Mouse (Mus musculus) spleen, postnatal 4 days (tissue): Measurements from ENCODE around the gene Neurod1.

ENCODE experiments used
- DNase-seq, 2 experiments: peaks; one replicate each; pipeline ENCODE4 v3.0.0; 2022; ENCODE audit warnings: low spot score in 2 of 2

Gene Neurod1

GRCm38 (mm10) chr2:79456575-79457349, at the start of gene Neurod1, which contains the start of gene Cerkl:
Gene Neurod1 (minus strand): TSS chr2:79456751.
Gene Cerkl (minus strand): TSS chr2:79456785.
- no peak for DNase-seq

DNA sequence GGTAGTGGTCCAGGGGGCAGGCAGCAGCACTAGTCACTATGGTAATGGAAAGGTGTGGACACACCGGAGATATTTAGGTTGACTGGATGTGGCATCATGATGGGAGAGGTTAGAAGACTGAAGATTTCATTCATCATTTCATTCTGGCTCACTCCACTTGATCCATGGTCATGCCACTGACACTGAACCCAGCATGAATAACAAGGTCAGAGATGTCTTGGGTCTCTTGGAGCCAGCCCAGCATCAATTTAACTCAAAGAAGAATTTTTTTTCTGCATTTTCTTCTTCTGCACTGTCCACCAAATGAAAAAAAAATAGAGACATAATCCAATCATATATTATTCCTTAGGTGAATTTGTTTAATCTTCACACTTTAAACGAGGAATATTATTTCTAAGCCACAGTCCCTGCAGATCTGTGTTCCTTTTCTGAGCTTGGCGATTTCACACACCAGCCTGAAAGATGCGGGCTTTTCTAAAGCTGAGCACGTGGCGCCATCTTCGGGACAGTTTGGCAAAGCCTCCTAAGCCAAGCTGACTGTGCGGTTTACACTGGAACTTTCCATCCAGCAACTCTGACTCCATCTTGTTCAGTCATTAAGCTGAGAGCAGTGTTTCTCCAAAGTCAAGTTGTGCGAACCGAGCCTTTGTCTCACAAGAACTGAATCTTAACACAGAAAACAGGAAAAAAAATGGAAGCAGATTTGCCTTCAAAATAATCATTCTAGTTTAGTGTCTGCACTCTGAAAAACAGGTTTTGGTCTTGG, 42.6 kb upstream of the Neurod1 start:
- DNase-seq, result peak; percentile 20 to 65

GRCm38 (mm10) chr2:79485127-79485526, 28.6 kb upstream of the Neurod1 start:
- DNase-seq, result no peak

GRCm38 (mm10) chr2:79482511-79482910, 26.0 kb upstream of the Neurod1 start:
- DNase-seq, result no peak

DNA sequence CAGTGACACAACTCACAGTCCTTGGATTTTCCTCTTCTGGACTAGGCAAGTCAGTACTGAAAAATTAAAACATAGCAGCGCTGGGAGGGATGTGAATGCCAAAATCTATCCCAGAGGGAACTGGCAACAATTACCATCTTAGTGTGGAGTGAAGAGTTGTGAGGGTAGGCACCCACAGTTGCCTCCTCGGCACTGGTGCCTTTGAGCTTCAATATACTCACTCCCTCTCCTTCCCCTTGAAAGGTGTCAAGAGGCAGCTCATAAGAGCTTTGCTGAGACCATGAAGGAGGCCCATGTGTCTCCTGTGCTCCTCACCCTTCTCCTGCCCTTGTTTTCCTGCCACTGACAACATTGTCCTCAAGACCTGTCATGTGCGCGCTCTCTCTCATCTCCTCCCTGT, 5.9 kb upstream of the Neurod1 start:
- DNase-seq, result no peak

- DNase-seq, result no peak
Measured at GRCm38 (mm10) chr2:79461861-79462260, 5.3 kb upstream of the Neurod1 start.

- no peak for DNase-seq
Measured at GRCm38 (mm10) chr2:79460586-79460985, 4.0 kb upstream of the Neurod1 start.

GRCm38 (mm10) chr2:79460107-79460506, 3.6 kb upstream of the Neurod1 start:
- DNase-seq, result no peak

- DNase-seq, result no peak
Measured at GRCm38 (mm10) chr2:79459061-79460045, 2.8 kb upstream of the Neurod1 start.

DNA sequence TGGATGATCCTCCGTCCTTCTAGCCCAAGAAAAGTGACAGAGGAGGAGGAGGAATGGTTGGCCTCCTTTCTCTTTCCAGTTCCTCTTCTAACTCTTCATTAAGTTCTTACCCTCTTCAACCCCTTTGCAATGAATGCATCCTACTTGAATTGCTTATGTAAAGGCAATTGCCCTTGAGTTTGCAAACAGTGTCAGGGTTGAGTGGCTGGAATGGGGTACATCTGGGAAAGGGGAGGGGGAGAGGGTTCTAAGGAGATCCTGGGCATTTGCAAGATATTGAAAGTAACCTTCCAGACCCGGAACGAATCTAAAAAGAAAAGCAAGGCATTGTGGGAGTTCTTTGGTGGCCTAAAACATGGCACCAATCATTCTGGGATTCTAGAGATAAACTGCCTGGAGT, 1.4 kb upstream of the Neurod1 start:
- no peak for DNase-seq

- DNase-seq, result no peak
Measured at GRCm38 (mm10) chr2:79457434-79457833, 883 bp upstream of the Neurod1 start.

DNA sequence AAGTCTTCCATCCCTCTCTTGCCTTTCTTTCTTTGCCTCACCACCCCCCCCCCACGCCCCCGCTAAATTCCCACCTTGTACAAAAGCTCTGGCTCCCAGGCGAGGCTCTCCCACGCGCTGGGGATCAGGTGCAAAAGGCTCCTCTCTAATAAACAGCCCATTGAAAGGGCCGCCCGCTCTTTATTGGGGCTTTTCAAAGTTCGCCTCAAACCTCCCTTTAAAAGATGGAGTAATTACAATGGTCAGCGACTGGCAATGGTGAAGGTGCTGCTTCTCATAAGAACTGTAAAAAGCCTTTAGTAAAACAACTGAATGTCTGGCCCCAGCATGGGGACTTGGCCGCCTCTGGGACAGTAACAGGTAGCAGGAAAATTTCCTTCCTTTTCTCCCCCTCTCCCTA, 905 bp downstream of the Neurod1 start:
- no peak for DNase-seq

- DNase-seq, result no peak
Measured at GRCm38 (mm10) chr2:79454786-79455446, 1.6 kb downstream of the Neurod1 start.

GRCm38 (mm10) chr2:79453901-79454781, 2.4 kb downstream of the Neurod1 start:
- DNase-seq, result peak; percentile 53 to 79

DNA sequence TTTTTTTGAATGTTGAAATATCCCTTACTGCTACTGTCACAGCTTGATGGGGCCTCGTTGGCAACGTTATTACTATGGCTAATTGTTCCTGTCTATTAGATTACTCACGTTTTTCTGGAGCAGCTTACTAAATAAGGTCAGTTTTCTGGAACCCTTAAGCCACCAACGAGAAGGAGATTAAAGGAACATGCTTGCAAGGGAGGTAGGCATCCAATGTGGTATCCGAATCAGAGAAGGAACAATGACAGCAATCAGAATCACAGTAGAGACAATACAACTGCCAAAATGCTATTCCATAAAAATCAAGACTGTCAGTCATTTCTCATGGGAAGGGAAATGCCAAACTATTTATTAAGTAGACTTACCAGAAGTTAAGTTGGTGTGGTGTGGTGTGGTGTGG, 5.1 kb downstream of the Neurod1 start:
- no peak for DNase-seq

DNA sequence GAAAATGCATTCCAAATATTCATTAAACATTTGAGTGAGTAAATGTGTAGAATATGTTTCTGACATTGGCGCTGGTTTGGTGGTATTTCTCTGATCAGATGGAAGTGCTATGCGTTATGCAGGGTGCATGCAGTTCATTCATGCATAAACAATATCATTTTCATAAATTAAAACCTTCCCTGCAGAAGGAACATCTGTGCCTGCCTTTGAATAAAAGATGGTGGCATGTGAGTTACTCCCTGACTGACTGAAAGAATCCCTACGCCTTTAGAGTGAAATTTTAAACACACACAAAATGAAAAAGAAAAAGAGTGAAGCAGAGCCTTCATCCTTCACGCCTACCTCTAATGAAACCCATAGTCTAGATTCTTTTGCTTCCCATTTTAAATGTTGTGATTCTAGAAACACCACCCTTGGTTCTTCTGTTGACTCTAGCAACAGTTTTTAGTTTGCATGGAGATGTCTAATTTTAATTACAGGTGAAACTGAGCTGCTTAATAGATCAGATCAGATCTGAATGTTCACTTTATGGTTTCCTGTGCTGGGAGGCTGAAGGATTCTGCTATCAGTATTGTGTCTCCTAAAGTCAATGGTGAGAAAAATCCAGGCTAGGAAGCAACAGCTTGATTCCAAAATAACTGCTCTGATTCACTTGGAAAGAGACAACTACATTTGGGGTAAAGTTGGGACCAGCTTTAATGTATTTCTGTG, 5.7 kb downstream of the Neurod1 start:
- no peak for DNase-seq

DNA sequence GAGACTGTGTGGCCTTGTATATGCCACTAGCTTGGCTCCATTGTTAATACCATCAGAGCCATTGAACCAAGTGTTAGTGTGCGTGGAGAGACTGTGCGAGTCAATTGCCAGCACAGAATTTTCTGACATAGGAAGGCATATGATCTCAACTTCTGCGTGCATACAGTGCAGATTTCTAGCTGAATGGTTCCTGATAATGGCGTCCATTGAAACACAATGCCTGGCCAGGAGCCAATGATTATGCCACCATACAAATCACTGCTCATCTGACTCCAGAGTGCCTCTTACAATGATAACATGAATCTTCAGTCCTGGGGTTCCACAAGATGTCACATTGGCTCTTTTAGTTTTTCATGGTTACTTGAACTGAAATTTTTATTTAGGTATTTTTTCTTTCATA, 7.2 kb downstream of the Neurod1 start:
- no peak for DNase-seq

DNA sequence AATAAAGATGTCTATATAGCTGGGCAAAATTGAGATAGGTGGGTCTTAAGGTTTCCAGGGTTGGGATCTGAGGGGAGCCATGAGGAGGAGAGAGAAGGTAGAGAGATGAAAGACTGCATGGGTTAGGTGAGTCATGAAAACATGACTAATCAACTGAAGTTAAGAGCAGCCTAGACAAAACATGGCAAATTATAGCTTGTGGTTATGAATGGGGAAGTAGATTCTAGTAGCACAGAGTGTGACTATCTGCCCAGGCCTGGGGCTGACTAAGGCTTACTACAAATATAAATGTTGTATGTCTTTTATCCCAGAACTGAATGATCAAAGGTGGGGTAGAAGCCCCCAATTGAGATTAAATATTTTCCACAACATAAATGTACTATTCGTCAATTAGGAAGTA, 9.4 kb downstream of the Neurod1 start:
- DNase-seq, result no peak

DNA sequence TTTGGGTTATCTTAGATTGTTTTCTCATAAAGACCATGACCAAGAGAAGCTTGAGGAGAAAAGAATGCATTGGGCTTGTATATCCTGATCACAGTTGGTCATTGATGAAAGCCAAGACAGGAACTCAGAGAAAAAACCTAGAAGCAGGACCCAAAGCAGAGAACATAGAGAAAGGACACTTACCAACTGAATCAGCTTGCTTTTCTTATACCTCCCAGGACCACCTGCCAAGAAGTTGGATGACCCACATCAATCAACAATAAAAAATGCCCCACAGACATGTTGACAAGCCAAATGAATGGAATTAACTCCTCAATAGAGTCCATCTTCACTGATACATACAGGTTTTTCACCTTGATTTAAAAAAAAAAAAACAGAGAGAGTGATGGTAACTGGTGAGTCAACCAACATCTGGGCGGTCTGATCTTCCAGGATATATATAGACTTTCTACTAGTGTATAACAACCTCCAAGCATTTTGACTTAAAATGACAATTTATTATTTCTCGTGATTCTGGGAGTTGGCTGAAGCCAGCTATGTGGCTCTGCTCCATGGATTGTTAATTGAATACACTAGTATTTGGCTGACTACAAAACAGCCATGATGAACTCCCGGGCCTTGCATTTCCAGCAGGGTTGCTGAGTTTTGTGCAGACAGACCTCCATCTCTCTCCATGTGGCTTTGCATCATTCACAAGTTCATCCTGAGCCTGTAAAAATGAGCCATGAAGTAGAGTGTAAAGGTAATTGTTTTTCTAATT, 12.5 kb downstream of the Neurod1 start:
- DNase-seq, result no peak
